Mouse (Mus musculus) hindbrain, embryonic 10.5 days (tissue): ENCODE measurements around the gene BC005537. TPM values are rescaled to one million over a fixed set of nuclear protein-coding genes. Genes with fewer than 3 reads are reported as not detected.
"Not testable (repeated sequence)": the region's sequence is repeated elsewhere in the genome, so short reads cannot be mapped to it uniquely, and the experiment has no call there.

Experiments used
- DNase-seq: peaks from one replicate; pipeline ENCODE4 v3.0.0-alpha.2; 2017; ENCODE audit warnings: low spot score
- H3K27ac ChIP-seq: fragments of 300-500 bp; sonication (generic); 2 replicates; pipeline ENCODE4 v1.5.1; 2016; ENCODE audit warnings: mild to moderate bottlenecking, moderate library complexity
- H3K27me3 ChIP-seq: fragments of 300-500 bp; sonication (generic); 2 replicates; pipeline ENCODE4 v1.6.1; 2016; ENCODE audit warnings: mild to moderate bottlenecking; ENCODE audit not compliant: poor library complexity, insufficient read depth, severe bottlenecking
- H3K36me3 ChIP-seq: fragments of 300-500 bp; sonication (generic); 2 replicates; pipeline ENCODE4 v1.6.1; 2016; ENCODE audit warnings: mild to moderate bottlenecking, moderate library complexity
- H3K4me1 ChIP-seq: fragments of 300-500 bp; sonication (generic); replicated peaks from 2 replicates; pipeline ENCODE4 v1.6.1; 2016; ENCODE audit warnings: mild to moderate bottlenecking
- H3K4me3 ChIP-seq: fragments of 300-500 bp; sonication (generic); 2 replicates; pipeline ENCODE4 v1.5.1; 2016; ENCODE audit warnings: mild to moderate bottlenecking, moderate library complexity
- H3K9me3 ChIP-seq: fragments of 300-500 bp; sonication (generic); 2 replicates; pipeline ENCODE4 v1.6.1; 2016; ENCODE audit warnings: mild to moderate bottlenecking, moderate library complexity
- WGBS: fragments of 180-500 bp; shearing (Covaris S2); methylation state at CpG from one replicate; pipeline ENCODE4 v1.1.7; 2016; 5-methylcytosine and 5-hydroxymethylcytosine counted together
- polyA plus RNA-seq: library from polyadenylated mRNA; unstranded; fragments of >200 nt; fragmentation: Nextera tagmentation; extraction: Ambion mirVana; gene quantifications from 2 replicates; pipeline ENCODE4 v1.2.1, GENCODE M21; 2016

The BC005537 gene
- 10.4 and 10.9 TPM in 2 replicates for polyA plus RNA-seq

- Histone ChIP-seq H3K36me3 (peaks cover 19% of the 10 kb centered on the region), H3K9me3 (no peaks in the 10 kb centered on the region), H3K27me3 (no peaks in the 10 kb centered on the region), H3K4me3 (peak within 1 kb of the TSS; percentile 97), H3K27ac (peak within 1 kb of the TSS; percentile 99), H3K4me1 (peaks cover 33% of the 10 kb centered on the region)
- WGBS: under 1% methylated on average over 74 of the region's 74 CpGs
- no peak for DNase-seq
Observed at GRCm38 (mm10) chr13:24801308-24801921, at the start of gene BC005537. BC005537 (plus strand) TSS chr13:24801657.

DNA sequence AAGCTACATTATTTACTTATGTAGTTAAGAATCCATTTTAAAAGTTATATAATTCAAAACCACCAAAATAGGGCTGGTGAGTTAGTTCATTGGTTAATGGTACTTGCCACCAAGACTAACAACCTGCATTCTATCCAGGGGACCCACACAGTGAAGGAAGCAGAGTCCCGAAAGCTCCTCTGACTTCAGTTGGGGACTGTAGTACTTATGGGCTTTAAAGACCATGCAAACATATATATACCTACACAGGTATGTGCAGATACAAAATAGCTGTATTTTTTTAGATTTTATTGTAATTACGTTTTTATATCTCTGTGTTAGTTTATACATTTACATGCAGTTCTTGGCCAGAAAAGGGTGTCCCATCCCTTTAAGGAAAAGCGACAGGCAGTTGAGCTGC lies 44.7 kb upstream of the BC005537 start:
- 94% methylated on average over 3 of the region's 3 CpGs for WGBS
- no peak for DNase-seq
- H3K36me3 ChIP-seq: peaks cover 81% of the 10 kb centered on the region
- H3K4me1 ChIP-seq: peaks cover 12% of the 10 kb centered on the region
- no peaks in the 10 kb centered on the region for H3K27me3 ChIP-seq
- no peak overlapping the region for H3K27ac ChIP-seq
- H3K9me3 ChIP-seq: no peaks in the 10 kb centered on the region
- H3K4me3 ChIP-seq: no peak overlapping the region

GRCm38 (mm10) chr13:24757820-24758564 lies 43.5 kb upstream of the BC005537 start:
- H3K4me3 ChIP-seq: no peak overlapping the region
- peaks cover 69% of the 10 kb centered on the region for H3K36me3 ChIP-seq
- no peaks in the 10 kb centered on the region for H3K9me3 ChIP-seq
- no peak overlapping the region for H3K27ac ChIP-seq
- H3K27me3 ChIP-seq: no peaks in the 10 kb centered on the region
- peaks cover 20% of the 10 kb centered on the region for H3K4me1 ChIP-seq
- WGBS: 89% methylated on average over 12 of the region's 12 CpGs
- DNase-seq: no peak

- Histone ChIP-seq H3K4me1 (peaks cover 20% of the 10 kb centered on the region), H3K27me3 (no peaks in the 10 kb centered on the region), H3K36me3 (peaks cover 55% of the 10 kb centered on the region), H3K27ac (no peak overlapping the region), H3K4me3 (no peak overlapping the region), H3K9me3 (no peaks in the 10 kb centered on the region)
- 93% methylated on average over 10 of the region's 10 CpGs for WGBS
- DNase-seq: no peak
Observed at GRCm38 (mm10) chr13:24759451-24759850, 42.0 kb upstream of the BC005537 start.

DNA sequence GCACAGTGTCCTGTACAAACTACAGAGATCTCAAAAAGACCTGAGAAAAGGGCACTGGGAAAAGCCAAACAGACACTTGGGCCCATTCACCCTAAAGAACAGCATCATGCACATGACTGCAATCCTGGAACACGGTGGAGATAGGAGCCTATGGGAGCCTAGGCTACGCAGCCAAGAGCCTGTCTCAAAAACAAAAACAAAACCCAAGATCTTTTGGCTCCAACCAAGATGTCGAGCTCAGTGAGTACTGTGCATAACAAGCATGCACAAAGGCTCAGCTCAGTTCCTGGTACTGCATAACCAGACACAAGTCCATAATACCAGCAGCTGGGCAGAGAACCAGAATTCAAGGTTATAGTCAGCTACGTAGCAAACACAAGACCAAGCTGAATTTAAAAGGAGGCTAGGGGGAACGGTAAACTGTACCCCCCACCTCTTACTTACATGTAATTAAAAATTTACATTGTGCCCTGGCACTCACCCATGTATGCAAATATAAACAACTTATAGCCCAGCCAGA lies 41.0 kb upstream of the BC005537 start:
- Histone ChIP-seq H3K4me3 (peak overlapping the region; percentile 84), H3K4me1 (peaks cover 20% of the 10 kb centered on the region), H3K36me3 (peaks cover 46% of the 10 kb centered on the region), H3K27me3 (no peaks in the 10 kb centered on the region), H3K9me3 (no peaks in the 10 kb centered on the region), H3K27ac (peak overlapping the region; percentile 98)
- WGBS: 82% methylated on average over 5 of the region's 5 CpGs
- DNase-seq: no peak

DNA sequence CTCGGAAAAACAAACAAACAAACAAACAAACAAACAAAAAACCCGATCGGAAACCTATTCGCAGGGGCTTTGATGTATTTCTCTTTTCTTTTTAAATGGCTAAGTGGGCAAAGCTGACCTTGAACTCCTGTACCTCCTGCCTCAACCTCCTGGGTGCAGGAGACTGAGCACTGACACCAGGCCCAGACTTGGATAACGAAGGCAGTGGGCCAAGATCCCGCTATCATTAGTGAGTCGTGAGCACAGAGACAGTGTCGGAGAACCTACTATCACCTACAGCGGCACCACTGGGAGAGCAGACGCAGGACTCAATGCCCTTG lies 40.4 kb upstream of the BC005537 start:
- DNase-seq: no peak
- Histone ChIP-seq H3K36me3 (peaks cover 39% of the 10 kb centered on the region), H3K27ac (peak overlapping the region; percentile 98), H3K4me3 (peak overlapping the region; percentile 84), H3K4me1 (peaks cover 20% of the 10 kb centered on the region), H3K27me3 (no peaks in the 10 kb centered on the region), H3K9me3 (no peaks in the 10 kb centered on the region)
- 7% methylated on average over 10 of the region's 10 CpGs for WGBS

DNA sequence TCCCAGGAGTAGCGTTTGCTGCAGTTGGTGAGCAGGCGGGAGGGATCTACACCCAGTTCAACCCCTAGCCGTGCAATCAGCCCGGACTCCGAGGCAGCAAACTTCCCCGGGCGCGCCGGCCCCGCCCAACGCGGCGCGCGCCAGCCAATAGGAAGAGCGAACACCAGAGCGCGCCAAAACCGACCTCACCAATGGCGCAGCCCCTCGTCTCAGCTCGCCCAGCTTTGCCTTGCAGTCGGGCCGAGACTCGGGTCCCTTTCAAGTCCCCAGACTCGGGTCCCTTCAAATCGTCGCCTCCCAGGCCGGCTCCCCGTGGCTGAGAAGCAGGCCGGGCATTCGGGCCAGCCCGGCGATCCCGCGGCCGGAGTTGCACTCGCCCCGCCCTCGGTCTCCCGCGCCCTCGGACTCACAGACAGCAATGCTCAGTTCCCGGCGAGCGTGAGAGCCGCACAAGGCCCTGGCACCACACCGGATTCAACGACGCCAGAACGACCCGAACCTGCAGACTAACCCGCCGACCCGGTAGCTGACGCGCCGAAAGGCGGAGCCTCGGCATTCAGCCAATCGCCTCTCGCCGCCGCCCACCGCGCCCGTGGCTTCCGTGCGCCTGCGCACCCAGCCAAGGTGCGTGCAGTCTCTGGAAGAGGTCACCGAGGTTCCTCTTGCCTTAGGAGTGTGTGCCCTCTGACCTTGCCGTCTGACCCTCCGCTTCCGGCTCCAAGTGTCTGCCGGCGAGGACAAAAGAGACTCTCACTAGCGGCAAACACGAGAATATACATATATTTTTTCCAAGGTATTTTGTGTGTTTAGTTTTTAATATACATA lies 39.8 kb upstream of the BC005537 start, which contains the start of gene Gmnn:
Gmnn (minus strand) TSS at position 521 of the 825 bp plus-strand sequence.
- H3K4me1 ChIP-seq: peaks cover 20% of the 10 kb centered on the region

DNA sequence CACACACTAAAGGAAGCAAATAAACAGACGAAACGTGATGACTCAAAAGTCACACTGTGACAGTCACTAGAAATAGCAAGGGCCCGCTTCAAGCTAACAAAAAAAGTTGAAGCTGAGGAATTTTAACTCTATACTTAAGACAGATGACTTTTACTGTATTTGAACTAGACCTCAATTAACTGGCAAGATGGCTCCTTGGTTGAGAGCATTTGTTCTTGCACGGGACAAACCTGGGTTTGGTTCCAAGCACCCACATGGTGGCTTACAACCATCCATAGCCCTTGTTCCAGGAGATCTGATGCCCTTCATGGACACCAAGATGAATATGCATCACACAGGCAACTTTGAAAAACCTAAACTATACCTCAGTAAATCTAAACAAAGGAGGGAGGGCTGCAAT lies 39.2 kb upstream of the BC005537 start:
- 46% methylated on average over 4 of the region's 4 CpGs for WGBS
- peaks cover 20% of the 10 kb centered on the region for H3K4me1 ChIP-seq
- no peak for DNase-seq
- peaks cover 27% of the 10 kb centered on the region for H3K36me3 ChIP-seq
- no peaks in the 10 kb centered on the region for H3K9me3 ChIP-seq
- H3K27ac ChIP-seq: peak overlapping the region; percentile 98
- no peaks in the 10 kb centered on the region for H3K27me3 ChIP-seq
- H3K4me3 ChIP-seq: peak overlapping the region; percentile 84

More for the DNA sequence above, 39.8 kb upstream of the BC005537 start, which contains the start of gene Gmnn:
- Histone ChIP-seq H3K4me3 (peak within 1 kb of the TSS; percentile 84), H3K27me3 (no peaks in the 10 kb centered on the region), H3K36me3 (peaks cover 34% of the 10 kb centered on the region), H3K27ac (peak within 1 kb of the TSS; percentile 98), H3K9me3 (no peaks in the 10 kb centered on the region)
- under 1% methylated on average over 79 of the region's 79 CpGs for WGBS
- DNase-seq: peak; percentile 91

- WGBS: 82% methylated on average over 4 of the region's 4 CpGs
- not testable (repeated sequence) for H3K4me1 ChIP-seq, H3K36me3 ChIP-seq, H3K4me3 ChIP-seq, H3K27ac ChIP-seq, DNase-seq, H3K27me3 ChIP-seq, H3K9me3 ChIP-seq
Observed at GRCm38 (mm10) chr13:24767809-24768208, 33.6 kb upstream of the BC005537 start.

DNA sequence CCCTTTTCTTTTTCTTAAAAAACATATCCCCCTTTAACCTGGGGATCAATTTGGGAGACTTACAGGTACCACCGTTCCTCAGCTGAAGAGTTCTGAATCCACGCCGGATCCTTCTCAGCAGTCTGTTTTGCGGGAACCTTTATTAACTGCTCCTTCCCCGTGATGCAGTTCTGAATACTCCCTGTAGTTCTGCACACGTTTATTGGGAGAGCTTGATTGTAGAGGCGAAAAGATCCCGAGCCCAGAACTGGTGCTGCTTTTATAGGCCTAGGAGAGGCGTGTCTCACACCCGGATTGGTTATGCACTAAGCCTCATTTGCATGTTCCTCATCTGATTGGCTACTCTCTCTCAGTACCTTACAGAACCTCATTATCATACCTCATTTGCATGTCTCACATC lies 30.0 kb upstream of the BC005537 start:
- 95% methylated on average over 10 of the region's 10 CpGs for WGBS
- not testable (repeated sequence) for H3K36me3 ChIP-seq

GRCm38 (mm10) chr13:24776146-24776844 lies 25.2 kb upstream of the BC005537 start:
- no peaks in the 10 kb centered on the region for H3K27me3 ChIP-seq
- WGBS: 51% methylated on average over 7 of the region's 7 CpGs
- DNase-seq: peak; percentile 37
- no peaks in the 10 kb centered on the region for H3K4me1 ChIP-seq
- no peak overlapping the region for H3K4me3 ChIP-seq
- H3K27ac ChIP-seq: no peak overlapping the region
- no peaks in the 10 kb centered on the region for H3K36me3 ChIP-seq
- no peaks in the 10 kb centered on the region for H3K9me3 ChIP-seq

More for the DNA sequence above, 30.0 kb upstream of the BC005537 start:
- H3K27me3 ChIP-seq, H3K9me3 ChIP-seq, H3K27ac ChIP-seq, H3K4me3 ChIP-seq, DNase-seq, H3K4me1 ChIP-seq: not testable (repeated sequence)

GRCm38 (mm10) chr13:24778026-24778425 lies 23.4 kb upstream of the BC005537 start:
- Histone ChIP-seq H3K4me1 (no peaks in the 10 kb centered on the region), H3K9me3 (no peaks in the 10 kb centered on the region), H3K4me3 (no peak overlapping the region), H3K36me3 (no peaks in the 10 kb centered on the region), H3K27ac (no peak overlapping the region), H3K27me3 (no peaks in the 10 kb centered on the region)
- 79% methylated on average over 2 of the region's 2 CpGs for WGBS
- DNase-seq: no peak
